Mouse (Mus musculus): ENCODE measurements around the gene Stk33.

DNA sequence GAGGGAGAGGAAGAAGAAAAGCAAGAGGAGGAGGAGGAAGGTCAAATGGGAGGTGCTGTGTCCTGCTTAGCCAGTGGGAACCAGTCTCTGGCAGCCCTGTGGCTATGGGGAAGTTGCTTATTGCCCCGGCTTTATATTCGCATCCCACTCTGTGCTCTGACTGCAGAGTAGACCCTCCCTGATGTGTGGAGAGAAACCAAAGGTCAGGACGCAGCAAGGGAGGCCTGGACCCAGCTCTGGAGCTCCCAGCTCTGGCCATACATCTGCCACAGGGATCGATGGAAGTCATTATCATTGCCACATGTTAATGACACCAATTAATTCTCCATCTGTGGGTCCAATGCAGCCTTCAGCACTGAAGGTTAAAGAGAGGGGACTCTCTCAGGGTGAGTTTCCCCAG lies 171.5 kb downstream of the Stk33 start:
- TF ChIP-seq CTCF (IDR thresholded peaks at IDR 0.05; ENCODE audit: extremely low read depth, insufficient read depth, low read length) (no peak), POLR2A (IDR thresholded peaks at IDR 0.05; ENCODE audit: extremely low read depth, insufficient read depth, low read length) (no peak)
